Mouse (Mus musculus) R1 (cell line): Measurements from ENCODE around the gene Pabpc1l.

Experiments
- DNase-seq: peaks from one replicate; pipeline ENCODE4 v3.0.0-alpha.2; 2018; ENCODE audit warnings: low read depth, low spot score

The Pabpc1l gene

GRCm38 (mm10) chr2:164083609-164084341 lies 58.5 kb downstream of the Pabpc1l start:
- DNase-seq, result no peak

- no peak for DNase-seq
Measured at GRCm38 (mm10) chr2:164084342-164084700, 59.1 kb downstream of the Pabpc1l start.

DNA sequence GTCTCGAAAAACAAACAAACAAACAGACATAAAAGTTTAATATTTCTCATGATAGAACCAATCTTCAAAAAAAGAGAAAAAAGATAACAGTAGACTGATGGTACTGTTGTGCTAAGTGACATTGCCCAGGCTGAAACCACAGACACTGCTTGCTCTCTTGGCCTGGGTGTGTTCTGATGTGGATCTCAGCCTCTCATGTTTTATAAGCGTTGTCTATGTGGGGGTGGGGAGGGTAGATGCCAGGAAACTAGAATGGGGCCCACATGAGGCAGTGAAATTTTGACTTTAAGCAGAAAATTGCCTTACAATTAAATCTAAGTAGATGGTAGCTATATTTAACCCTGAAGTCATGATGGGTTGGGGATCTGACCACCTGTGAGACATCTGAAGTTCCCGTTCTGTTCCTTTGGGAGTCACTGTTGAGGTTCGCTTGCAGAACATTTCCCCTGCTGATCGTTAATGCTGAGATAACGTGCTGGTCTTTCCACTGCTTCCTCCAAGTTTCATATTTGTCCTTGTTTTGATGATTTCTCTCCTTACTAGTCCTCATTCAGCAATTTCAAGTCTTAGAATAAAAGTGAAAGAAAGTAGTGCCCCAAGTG lies 62.3 kb downstream of the Pabpc1l start:
- DNase-seq, result no peak

- DNase-seq, result no peak
Measured at GRCm38 (mm10) chr2:164089508-164089907, 64.3 kb downstream of the Pabpc1l start.

GRCm38 (mm10) chr2:164094152-164094551 lies 68.9 kb downstream of the Pabpc1l start:
- DNase-seq, result no peak

DNA sequence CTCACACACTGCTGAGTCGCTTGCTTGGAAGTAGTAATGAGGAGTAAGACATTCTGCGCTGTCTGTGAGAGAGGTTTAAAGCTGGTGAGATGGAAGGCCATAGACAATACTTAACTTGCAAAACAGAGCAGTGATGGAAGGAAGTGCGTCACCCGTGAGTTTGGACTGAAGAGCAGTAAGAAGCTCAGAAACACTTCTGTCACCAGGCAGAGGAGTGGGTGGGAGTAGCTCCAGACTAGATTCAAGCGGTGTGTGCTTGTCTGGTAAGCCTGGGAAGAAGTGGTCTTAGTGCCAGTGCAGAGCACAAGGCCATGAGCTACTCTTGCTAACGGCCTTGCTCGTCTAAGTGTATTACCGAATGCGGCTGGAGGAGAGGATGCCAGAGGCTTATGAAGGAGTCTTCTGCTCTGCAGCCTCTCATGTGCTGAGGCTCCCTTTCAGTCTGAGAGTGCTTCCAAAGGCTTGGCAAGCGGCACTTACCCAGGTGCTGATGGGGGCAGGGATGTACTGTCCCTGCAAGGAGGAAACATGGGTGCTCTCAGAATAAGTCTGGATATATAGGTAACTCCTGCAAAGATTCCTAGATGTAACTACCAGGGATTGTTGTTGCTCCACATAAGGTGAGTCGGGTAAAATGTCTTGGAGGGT lies 73.5 kb downstream of the Pabpc1l start:
- no peak for DNase-seq
